Mouse (Mus musculus): Measurements from ENCODE around the gene Mlf2. TPM values are rescaled to one million over a fixed set of nuclear protein-coding genes. Genes with fewer than 3 reads are reported as not detected.

Mlf2 gene
- polyA plus RNA-seq, 1 experiment from 2014 or later, result 615 TPM

Other genes starting within 250 kb of the Mlf2 start
- 100.0 and 104 TPM in 2 replicates for gene Emg1, start 219.2 kb upstream of the Mlf2 start, polyA plus RNA-seq (2015; fragmentation: Nextera tagmentation; extraction: Ambion mirVana)
- gene Phb2, start 219.1 kb upstream of the Mlf2 start, polyA plus RNA-seq (2015; fragmentation: Nextera tagmentation; extraction: Ambion mirVana), result 260 and 270 TPM in 2 replicates
- gene Ptpn6, start 192.7 kb upstream of the Mlf2 start, polyA plus RNA-seq (2015; fragmentation: Nextera tagmentation; extraction: Ambion mirVana), result 3.7 and 6.6 TPM in 2 replicates
- 626 and 628 TPM in 2 replicates for gene Grcc10, start 190.0 kb upstream of the Mlf2 start, polyA plus RNA-seq (2015; fragmentation: Nextera tagmentation; extraction: Ambion mirVana)
- gene Gm45234, start 175.4 kb upstream of the Mlf2 start, polyA plus RNA-seq (2015; fragmentation: Nextera tagmentation; extraction: Ambion mirVana), result not detected in 2 replicates
- gene Atn1, start 174.9 kb upstream of the Mlf2 start, polyA plus RNA-seq (2015; fragmentation: Nextera tagmentation; extraction: Ambion mirVana), result 26.8 and 30.4 TPM in 2 replicates
- gene Eno2, start 161.7 kb upstream of the Mlf2 start, polyA plus RNA-seq (2015; fragmentation: Nextera tagmentation; extraction: Ambion mirVana), result 141 and 144 TPM in 2 replicates
- 3.3 and 4.8 TPM in 2 replicates for gene Lrrc23, start 151.7 kb upstream of the Mlf2 start, polyA plus RNA-seq (2015; fragmentation: Nextera tagmentation; extraction: Ambion mirVana)
- gene Spsb2, start 122.7 kb upstream of the Mlf2 start, polyA plus RNA-seq (2015; fragmentation: Nextera tagmentation; extraction: Ambion mirVana), result 9.0 and 9.3 TPM in 2 replicates
- gene Tpi1, start 117.1 kb upstream of the Mlf2 start, polyA plus RNA-seq (2015; fragmentation: Nextera tagmentation; extraction: Ambion mirVana), result 468 and 478 TPM in 2 replicates
- gene Usp5, start 101.9 kb upstream of the Mlf2 start, polyA plus RNA-seq (2015; fragmentation: Nextera tagmentation; extraction: Ambion mirVana), result 203 and 209 TPM in 2 replicates
- 35.3 and 44.0 TPM in 2 replicates for gene Cdca3, start 101.8 kb upstream of the Mlf2 start, polyA plus RNA-seq (2015; fragmentation: Nextera tagmentation; extraction: Ambion mirVana)
- gene Gnb3, start 91.1 kb upstream of the Mlf2 start, polyA plus RNA-seq (2015; fragmentation: Nextera tagmentation; extraction: Ambion mirVana), result 0.83 and 3.3 TPM in 2 replicates
- gene P3h3, start 73.6 kb upstream of the Mlf2 start, polyA plus RNA-seq (2015; fragmentation: Nextera tagmentation; extraction: Ambion mirVana), result 17.1 and 18.7 TPM in 2 replicates
- 33.9 and 37.5 TPM in 2 replicates for gene Gpr162, start 67.4 kb upstream of the Mlf2 start, polyA plus RNA-seq (2015; fragmentation: Nextera tagmentation; extraction: Ambion mirVana)
- gene Cd4, start 43.2 kb upstream of the Mlf2 start, polyA plus RNA-seq (2015; fragmentation: Nextera tagmentation; extraction: Ambion mirVana), result 0.14 and 0.32 TPM in 2 replicates
- 3.1 and 3.5 TPM in 2 replicates for gene Lag3, start 19.7 kb upstream of the Mlf2 start, polyA plus RNA-seq (2015; fragmentation: Nextera tagmentation; extraction: Ambion mirVana)
- 766 and 864 TPM in 2 replicates for gene Ptms, start 11.3 kb upstream of the Mlf2 start, polyA plus RNA-seq (2015; fragmentation: Nextera tagmentation; extraction: Ambion mirVana)
- gene Cops7a, start 34.2 kb downstream of the Mlf2 start, polyA plus RNA-seq (2015; fragmentation: Nextera tagmentation; extraction: Ambion mirVana), result 92.5 and 102 TPM in 2 replicates
- gene Pianp, start 65.3 kb downstream of the Mlf2 start, polyA plus RNA-seq (2015; fragmentation: Nextera tagmentation; extraction: Ambion mirVana), result 58.8 and 73.5 TPM in 2 replicates
- 14.9 and 19.6 TPM in 2 replicates for gene Zfp384, start 77.8 kb downstream of the Mlf2 start, polyA plus RNA-seq (2015; fragmentation: Nextera tagmentation; extraction: Ambion mirVana)
- gene Ing4, start 108.4 kb downstream of the Mlf2 start, polyA plus RNA-seq (2015; fragmentation: Nextera tagmentation; extraction: Ambion mirVana), result 141 and 144 TPM in 2 replicates
- 19.1 and 20.9 TPM in 2 replicates for gene Acrbp, start 118.3 kb downstream of the Mlf2 start, polyA plus RNA-seq (2015; fragmentation: Nextera tagmentation; extraction: Ambion mirVana)
- gene Lpar5, start 136.5 kb downstream of the Mlf2 start, polyA plus RNA-seq (2015; fragmentation: Nextera tagmentation; extraction: Ambion mirVana), result 0.54 and 1.0 TPM in 2 replicates
- gene Chd4, start 164.6 kb downstream of the Mlf2 start, polyA plus RNA-seq (2015; fragmentation: Nextera tagmentation; extraction: Ambion mirVana), result 90.3 and 93.1 TPM in 2 replicates
- gene Nop2, start 200.5 kb downstream of the Mlf2 start, polyA plus RNA-seq (2015; fragmentation: Nextera tagmentation; extraction: Ambion mirVana), result 47.7 and 49.7 TPM in 2 replicates
- 22.1 and 23.7 TPM in 2 replicates for gene Iffo1, start 213.9 kb downstream of the Mlf2 start, polyA plus RNA-seq (2015; fragmentation: Nextera tagmentation; extraction: Ambion mirVana)
- gene Gapdh, start 235.1 kb downstream of the Mlf2 start, polyA plus RNA-seq (2015; fragmentation: Nextera tagmentation; extraction: Ambion mirVana), result 1,531 and 1,630 TPM in 2 replicates